12 mouse cellular contexts compared by ENCODE assay signal in the genomic region with DNA sequence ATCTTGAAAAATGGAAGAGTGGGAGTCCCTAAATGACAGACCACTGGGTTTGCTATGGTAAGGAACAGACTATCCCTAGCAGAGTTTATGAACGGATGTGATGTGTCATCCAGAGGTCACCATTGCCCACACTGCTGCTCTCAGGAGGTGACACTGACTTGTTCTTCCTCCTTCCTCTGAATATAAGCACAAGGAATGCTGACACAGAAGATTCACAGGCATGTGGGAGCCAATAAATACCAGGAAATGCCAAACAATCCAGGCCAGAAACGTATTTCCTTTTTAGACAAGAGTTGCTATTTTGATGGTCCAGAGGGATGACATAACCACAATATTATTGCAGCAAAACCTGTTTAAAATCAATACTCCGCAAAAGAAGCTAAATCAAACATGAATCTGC.
DNase-seq lines count a peak whose midpoint lies in the region; ATAC-seq and TF ChIP-seq lines count a peak whose summit lies in the region.
"Had no signal": no experiment of that assay in that cellular context is flagged by ENCODE, and none has a peak within 500 bp of the region (broad histone marks: within the 10 kb centered on the region; RNA-seq: fewer than 3 reads in every experiment).

No protein-coding gene starts in this region.

- no peak for TF ChIP-seq CTCF in spleen, adult 2 months (IDR thresholded peaks at IDR 0.05; ENCODE audit: extremely low read depth, insufficient read depth, insufficient read length, insufficient replicate concordance)

- H3K9me3 ChIP-seq in midbrain, embryonic 11.5 days (ENCODE audit: control insufficient read depth, low read length): no peaks in the 10 kb centered on the region
- no peaks in the 10 kb centered on the region for H3K9me3 ChIP-seq in midbrain, embryonic 10.5 days (replicated peaks)
- H3K9me3 ChIP-seq: limb, embryonic 12.5 days had no signal

- no peak overlapping the region for H3K9ac ChIP-seq in midbrain, embryonic 11.5 days (ENCODE audit: low read length)
- H3K9ac ChIP-seq: limb, embryonic 12.5 days had no signal

- H3K4me2 ChIP-seq in midbrain, embryonic 11.5 days: no peak overlapping the region
- H3K4me2 ChIP-seq: limb, embryonic 12.5 days had no signal

- no peak for TF ChIP-seq POLR2A in spleen, adult 2 months (IDR thresholded peaks at IDR 0.05; ENCODE audit: low read depth, low read length)

- H3K4me3 ChIP-seq in spleen, adult 2 months (ENCODE audit: extremely low read depth, insufficient read depth, insufficient read length): no peak overlapping the region
- H3K4me3 ChIP-seq in midbrain, embryonic 11.5 days (ENCODE audit: low read depth, low read length): no peak overlapping the region
- H3K4me3 ChIP-seq in midbrain, embryonic 10.5 days: no peak overlapping the region
- H3K4me3 ChIP-seq: limb, embryonic 12.5 days; myocyte had no signal

- no peaks in the 10 kb centered on the region for H3K4me1 ChIP-seq in spleen, adult 2 months (ENCODE audit: control insufficient read depth, insufficient read depth, insufficient read length)
- 0 out of 2 replicates have a peak, but pooled peaks cover 8% of the 10 kb centered on the region for H3K4me1 ChIP-seq in midbrain, embryonic 11.5 days (ENCODE audit: control insufficient read depth, insufficient read depth, low read length)
- H3K4me1 ChIP-seq in midbrain, embryonic 10.5 days: peaks cover 33% of the 10 kb centered on the region

- no peak for DNase-seq in frontal cortex, postnatal 14 days (ENCODE audit: low spot score in 2 of 2)
- DNase-seq in spleen, adult 2 months (ENCODE audit: low read depth in 1 of 2, low spot score in 2 of 2): no peak
- no peak for DNase-seq in spleen, postnatal 10 days (ENCODE audit: low spot score in 2 of 2)
- DNase-seq in kidney, postnatal 36 days: peak; percentile 38 to 61
- no peak for DNase-seq in left cerebral cortex, adult 8-10 months (ENCODE audit: low spot score in 2 of 2)
- no peak for DNase-seq in midbrain, embryonic 11.5 days (ENCODE audit: low spot score, missing footprints)
- no peak for DNase-seq in midbrain, embryonic 10.5 days (ENCODE audit: low spot score)
- DNase-seq: adrenal gland, postnatal 14 days; cerebellum, postnatal 10 days had no signal

- H3K27me3 ChIP-seq in spleen, adult 2 months (ENCODE audit: control insufficient read depth, insufficient read depth, low read length): no peaks in the 10 kb centered on the region
- no peaks in the 10 kb centered on the region for H3K27me3 ChIP-seq in midbrain, embryonic 11.5 days (ENCODE audit: control insufficient read depth, insufficient read depth, low read length)
- no peaks in the 10 kb centered on the region for H3K27me3 ChIP-seq in midbrain, embryonic 10.5 days (ENCODE audit: low read depth, poor library complexity, severe bottlenecking)
- H3K27me3 ChIP-seq: limb, embryonic 12.5 days had no signal

- peak; percentile 18; the same call in 1 of the 2 replicates for ATAC-seq in frontal cortex, adult (ENCODE audit: low TSS enrichment)
- no peak for ATAC-seq in midbrain, embryonic 11.5 days (ENCODE audit: low FRiP score)

- WGBS in spleen, adult 2 months: 80% methylated on average over 3 of the region's 3 CpGs
- WGBS in midbrain, embryonic 11.5 days: 80% methylated on average over 3 of the region's 3 CpGs
- 78% methylated on average over 3 of the region's 3 CpGs for WGBS in midbrain, embryonic 10.5 days

- H3K36me3 ChIP-seq in spleen, adult 2 months (ENCODE audit: control insufficient read depth, insufficient read depth, low read length): no peaks in the 10 kb centered on the region
- no peaks in the 10 kb centered on the region for H3K36me3 ChIP-seq in midbrain, embryonic 11.5 days (ENCODE audit: control insufficient read depth, insufficient read depth, low read length)
- no peaks in the 10 kb centered on the region for H3K36me3 ChIP-seq in midbrain, embryonic 10.5 days
- H3K36me3 ChIP-seq: limb, embryonic 12.5 days had no signal

- H3K27ac ChIP-seq in spleen, adult 2 months (ENCODE audit: insufficient read depth, low read length): peak overlapping the region; percentile 39; the same call in 1 of the 2 replicates
- no peak overlapping the region for H3K27ac ChIP-seq in midbrain, embryonic 11.5 days (ENCODE audit: low read depth, low read length)
- H3K27ac ChIP-seq in midbrain, embryonic 10.5 days (replicated peaks): no peak overlapping the region
- H3K27ac ChIP-seq: limb, embryonic 12.5 days had no signal

Comparison
In these comparisons a context has a peak if more than half of its experiments do, and no peak if none do; other contexts are left out.
1. DNase-seq: peak in kidney, postnatal 36 days (2 of 2); none in frontal cortex, postnatal 14 days (0 of 2), spleen, adult 2 months (0 of 2), spleen, postnatal 10 days (0 of 2), left cerebral cortex, adult 8-10 months (0 of 2), midbrain, embryonic 11.5 days (single experiment) and midbrain, embryonic 10.5 days (single experiment).